Mouse (Mus musculus): ENCODE results near the gene Sorcs2. TPM values are rescaled to one million over a fixed set of nuclear protein-coding genes. Genes with fewer than 3 reads are reported as not detected.
"Not testable (repeated sequence)": the region's sequence is repeated elsewhere in the genome, so short reads cannot be mapped to it uniquely, and the experiment has no call there.

Sorcs2 gene
- polyA plus RNA-seq, 1 experiment from 2014 or later: 9.9 TPM

- H3K9me3 ChIP-seq (ENCODE audit: control insufficient read depth, low read length); H3K9ac ChIP-seq (ENCODE audit: low read length); H3K4me1 ChIP-seq (ENCODE audit: control insufficient read depth in 2 of 2, insufficient read depth in 2 of 2, low read length in 2 of 2); H3K27ac ChIP-seq (replicated peaks in 1 of 2; ENCODE audit: control insufficient read depth in 1 of 2, insufficient read depth in 1 of 2, low read depth in 2 of 2, low read length in 2 of 2); H3K4me2 ChIP-seq (ENCODE audit: low read length); H3K27me3 ChIP-seq (ENCODE audit: control insufficient read depth, insufficient read depth, low read length); H3K4me3 ChIP-seq (ENCODE audit: control insufficient read depth in 1 of 2, insufficient read depth in 1 of 2, low read depth in 1 of 2, low read length in 2 of 2); H3K36me3 ChIP-seq (ENCODE audit: control insufficient read depth, insufficient read depth, low read length); ATAC-seq (ENCODE audit: insufficient number of reproducible peaks, insufficient read depth, low FRiP score, low read depth): not testable (repeated sequence)
- WGBS: 93% methylated on average over 7 of the region's 10 CpGs
Observed at GRCm38 (mm10) chr5:36237526-36237925, 160.4 kb downstream of the Sorcs2 start.

DNA sequence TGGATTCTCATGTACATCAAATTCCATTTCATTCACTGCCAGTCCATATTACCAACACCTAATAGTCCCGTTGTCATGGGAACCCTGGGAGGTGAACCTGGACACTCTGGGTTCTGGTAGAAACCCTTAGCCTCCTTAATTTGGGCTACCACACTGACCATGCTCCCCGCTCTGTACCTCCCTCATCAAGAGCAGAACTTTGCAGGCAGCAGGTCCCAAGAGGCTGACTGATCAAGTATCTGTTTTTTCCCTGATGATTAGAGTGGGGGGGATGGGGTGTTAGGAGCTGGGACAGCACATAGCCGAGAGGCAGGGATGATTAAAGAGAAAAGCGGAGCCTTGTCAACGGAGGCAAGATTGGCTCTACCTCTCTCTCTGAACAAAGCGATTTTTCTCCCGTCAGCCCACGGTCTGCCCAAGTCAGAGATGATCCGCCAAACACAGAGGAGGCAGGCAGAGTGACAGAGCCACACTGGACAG lies 167.6 kb downstream of the Sorcs2 start:
- Histone ChIP-seq H3K27me3 (ENCODE audit: control insufficient read depth, insufficient read depth, low read length) (no peaks in the 10 kb centered on the region), H3K36me3 (ENCODE audit: control insufficient read depth, insufficient read depth, low read length) (no peaks in the 10 kb centered on the region), H3K4me1 (ENCODE audit: control insufficient read depth in 2 of 2, insufficient read depth in 2 of 2, low read length in 2 of 2) (peaks cover 4% of the 10 kb centered on the region in 2 experiments; a peak in 3 of 4 replicates), H3K9ac (ENCODE audit: low read length) (no peak overlapping the region), H3K9me3 (ENCODE audit: control insufficient read depth, low read length) (no peaks in the 10 kb centered on the region), H3K27ac (replicated peaks in 1 of 2; ENCODE audit: control insufficient read depth in 1 of 2, insufficient read depth in 1 of 2, low read depth in 2 of 2, low read length in 2 of 2) (no peak overlapping the region), H3K4me3 (ENCODE audit: control insufficient read depth in 1 of 2, insufficient read depth in 1 of 2, low read depth in 1 of 2, low read length in 2 of 2) (no peak overlapping the region), H3K4me2 (ENCODE audit: low read length) (no peak overlapping the region)
- WGBS: 57% methylated on average over 9 of the region's 9 CpGs
- ATAC-seq (ENCODE audit: insufficient number of reproducible peaks, insufficient read depth, low FRiP score, low read depth): no peak

DNA sequence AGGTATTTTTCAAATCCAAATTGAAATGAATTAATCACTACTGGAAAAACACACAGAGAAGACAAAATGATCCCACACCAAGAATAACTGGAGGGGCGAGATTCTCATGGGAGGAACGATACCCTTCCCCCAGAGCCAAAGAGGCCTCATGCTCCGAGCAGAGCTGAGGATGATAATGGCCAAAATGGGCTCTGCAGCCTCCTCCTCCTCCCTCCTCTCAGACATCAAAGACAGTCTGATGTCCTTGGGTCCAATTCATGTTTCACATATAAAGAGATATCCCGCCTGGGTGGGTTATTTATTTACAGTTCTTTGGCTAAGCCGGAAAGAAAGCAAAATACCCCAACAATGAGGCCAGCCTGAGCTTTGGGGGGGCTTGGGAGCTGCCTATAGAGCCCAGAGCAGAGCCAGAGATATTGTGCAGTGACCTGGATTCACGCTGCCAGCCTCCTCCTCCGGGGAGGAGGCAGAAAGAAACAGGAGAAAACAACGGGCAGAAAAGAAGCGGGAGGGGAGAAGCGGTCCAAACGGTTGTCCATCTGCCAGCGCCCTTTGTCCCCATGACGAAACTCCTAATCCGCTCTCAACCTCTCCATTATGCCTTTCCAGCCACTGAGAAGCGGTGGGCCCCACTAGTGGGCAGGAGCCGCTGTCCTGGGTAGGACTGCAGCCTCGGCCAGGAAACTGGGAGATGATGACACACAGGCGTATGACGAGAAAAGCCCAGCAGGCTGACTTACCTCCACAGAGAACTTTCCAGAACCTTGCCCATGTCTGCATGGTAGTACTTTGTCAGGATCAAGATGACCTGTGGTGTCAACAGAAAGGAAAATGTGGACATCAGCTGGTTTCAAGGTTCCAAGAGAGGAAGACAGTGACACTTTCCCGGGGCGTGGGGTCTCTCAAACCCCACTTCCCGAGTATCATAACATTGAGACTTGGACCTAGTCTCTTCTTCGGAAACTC lies 169.3 kb downstream of the Sorcs2 start:
- no peak overlapping the region for H3K4me2 ChIP-seq (ENCODE audit: low read length)
- WGBS: 80% methylated on average over 23 of the region's 23 CpGs
- no peaks in the 10 kb centered on the region for H3K9me3 ChIP-seq (ENCODE audit: control insufficient read depth, low read length)
- ATAC-seq (ENCODE audit: insufficient number of reproducible peaks, insufficient read depth, low FRiP score, low read depth): no peak
- no peaks in the 10 kb centered on the region for H3K36me3 ChIP-seq (ENCODE audit: control insufficient read depth, insufficient read depth, low read length)
- H3K4me3 ChIP-seq (ENCODE audit: control insufficient read depth in 1 of 2, insufficient read depth in 1 of 2, low read depth in 1 of 2, low read length in 2 of 2): no peak overlapping the region
- H3K27ac ChIP-seq (replicated peaks in 1 of 2; ENCODE audit: control insufficient read depth in 1 of 2, insufficient read depth in 1 of 2, low read depth in 2 of 2, low read length in 2 of 2): no peak overlapping the region
- no peaks in the 10 kb centered on the region for H3K27me3 ChIP-seq (ENCODE audit: control insufficient read depth, insufficient read depth, low read length)
- peaks cover 4% of the 10 kb centered on the region in 2 experiments; a peak in 3 of 4 replicates for H3K4me1 ChIP-seq (ENCODE audit: control insufficient read depth in 2 of 2, insufficient read depth in 2 of 2, low read length in 2 of 2)
- H3K9ac ChIP-seq (ENCODE audit: low read length): no peak overlapping the region

DNA sequence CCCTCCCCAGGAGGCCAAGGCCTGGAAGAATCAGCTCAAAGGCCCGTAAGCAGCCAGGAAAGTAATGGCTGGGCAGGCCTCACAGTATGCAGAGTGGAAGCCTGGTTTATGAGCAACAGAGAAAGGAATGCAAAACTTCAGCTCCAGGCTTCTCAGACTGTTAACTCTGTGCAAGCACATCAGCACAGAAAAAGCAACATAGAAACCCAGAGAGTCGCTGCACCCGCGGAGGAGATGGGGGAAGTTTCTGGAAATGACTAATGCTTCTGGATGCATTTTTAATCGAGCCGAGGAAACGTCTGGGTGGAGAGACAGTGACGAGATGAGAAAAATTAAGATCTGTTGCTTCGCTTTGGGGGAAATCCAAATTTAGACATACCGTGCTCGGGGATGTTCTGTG lies 171.6 kb downstream of the Sorcs2 start:
- peak overlapping the region; percentile 52 to 56 for H3K27ac ChIP-seq (replicated peaks in 1 of 2; ENCODE audit: control insufficient read depth in 1 of 2, insufficient read depth in 1 of 2, low read depth in 2 of 2, low read length in 2 of 2)
- no peak overlapping the region for H3K9ac ChIP-seq (ENCODE audit: low read length)
- no peak overlapping the region for H3K4me2 ChIP-seq (ENCODE audit: low read length)
- H3K27me3 ChIP-seq (ENCODE audit: control insufficient read depth, insufficient read depth, low read length): no peaks in the 10 kb centered on the region
- H3K36me3 ChIP-seq (ENCODE audit: control insufficient read depth, insufficient read depth, low read length): no peaks in the 10 kb centered on the region
- H3K4me3 ChIP-seq (ENCODE audit: control insufficient read depth in 1 of 2, insufficient read depth in 1 of 2, low read depth in 1 of 2, low read length in 2 of 2): no peak overlapping the region
- no peak for ATAC-seq (ENCODE audit: insufficient number of reproducible peaks, insufficient read depth, low FRiP score, low read depth)
- no peaks in the 10 kb centered on the region for H3K9me3 ChIP-seq (ENCODE audit: control insufficient read depth, low read length)
- H3K4me1 ChIP-seq (ENCODE audit: control insufficient read depth in 2 of 2, insufficient read depth in 2 of 2, low read length in 2 of 2): peaks cover 4 to 5% of the 10 kb centered on the region in 2 experiments; a peak in 3 of 4 replicates
- 47% methylated on average over 11 of the region's 11 CpGs for WGBS

- no peak overlapping the region for H3K4me3 ChIP-seq (ENCODE audit: control insufficient read depth in 1 of 2, insufficient read depth in 1 of 2, low read depth in 1 of 2, low read length in 2 of 2)
- no peaks in the 10 kb centered on the region for H3K27me3 ChIP-seq (ENCODE audit: control insufficient read depth, insufficient read depth, low read length)
- WGBS: 78% methylated on average over 7 of the region's 7 CpGs
- H3K27ac ChIP-seq (replicated peaks in 1 of 2; ENCODE audit: control insufficient read depth in 1 of 2, insufficient read depth in 1 of 2, low read depth in 2 of 2, low read length in 2 of 2): peak overlapping the region; percentile 52 to 56
- H3K9me3 ChIP-seq (ENCODE audit: control insufficient read depth, low read length): no peaks in the 10 kb centered on the region
- peaks cover 4 to 7% of the 10 kb centered on the region in 2 experiments for H3K4me1 ChIP-seq (ENCODE audit: control insufficient read depth in 2 of 2, insufficient read depth in 2 of 2, low read length in 2 of 2)
- ATAC-seq (ENCODE audit: insufficient number of reproducible peaks, insufficient read depth, low FRiP score, low read depth): no peak
- H3K4me2 ChIP-seq (ENCODE audit: low read length): no peak overlapping the region
- no peak overlapping the region for H3K9ac ChIP-seq (ENCODE audit: low read length)
- no peaks in the 10 kb centered on the region for H3K36me3 ChIP-seq (ENCODE audit: control insufficient read depth, insufficient read depth, low read length)
Observed at GRCm38 (mm10) chr5:36225855-36226254, 172.1 kb downstream of the Sorcs2 start.

GRCm38 (mm10) chr5:36223787-36224186 lies 174.2 kb downstream of the Sorcs2 start:
- 65% methylated on average over 6 of the region's 6 CpGs for WGBS
- H3K4me3 ChIP-seq (ENCODE audit: control insufficient read depth in 1 of 2, insufficient read depth in 1 of 2, low read depth in 1 of 2, low read length in 2 of 2): no peak overlapping the region

GRCm38 (mm10) chr5:36220626-36221025 lies 177.3 kb downstream of the Sorcs2 start:
- Histone ChIP-seq H3K36me3 (ENCODE audit: control insufficient read depth, insufficient read depth, low read length) (no peaks in the 10 kb centered on the region), H3K4me3 (ENCODE audit: control insufficient read depth in 1 of 2, insufficient read depth in 1 of 2, low read depth in 1 of 2, low read length in 2 of 2) (no peak overlapping the region), H3K27ac (replicated peaks in 1 of 2; ENCODE audit: control insufficient read depth in 1 of 2, insufficient read depth in 1 of 2, low read depth in 2 of 2, low read length in 2 of 2) (no peak overlapping the region), H3K9ac (ENCODE audit: low read length) (no peak overlapping the region), H3K27me3 (ENCODE audit: control insufficient read depth, insufficient read depth, low read length) (no peaks in the 10 kb centered on the region), H3K4me2 (ENCODE audit: low read length) (no peak overlapping the region), H3K4me1 (ENCODE audit: control insufficient read depth in 2 of 2, insufficient read depth in 2 of 2, low read length in 2 of 2) (peaks cover 0 to 4% of the 10 kb centered on the region in 2 experiments; a peak in 3 of 4 replicates), H3K9me3 (ENCODE audit: control insufficient read depth, low read length) (peaks cover 5% of the 10 kb centered on the region; the same call in 1 of the 2 replicates)
- ATAC-seq (ENCODE audit: insufficient number of reproducible peaks, insufficient read depth, low FRiP score, low read depth): no peak
- 68% methylated on average over 6 of the region's 6 CpGs for WGBS

More at GRCm38 (mm10) chr5:36223787-36224186, 174.2 kb downstream of the Sorcs2 start:
- H3K9me3 ChIP-seq (ENCODE audit: control insufficient read depth, low read length): no peaks in the 10 kb centered on the region
- H3K27me3 ChIP-seq (ENCODE audit: control insufficient read depth, insufficient read depth, low read length): no peaks in the 10 kb centered on the region
- no peaks in the 10 kb centered on the region for H3K36me3 ChIP-seq (ENCODE audit: control insufficient read depth, insufficient read depth, low read length)
- ATAC-seq (ENCODE audit: insufficient number of reproducible peaks, insufficient read depth, low FRiP score, low read depth): no peak
- no peak overlapping the region for H3K27ac ChIP-seq (replicated peaks in 1 of 2; ENCODE audit: control insufficient read depth in 1 of 2, insufficient read depth in 1 of 2, low read depth in 2 of 2, low read length in 2 of 2)
- no peak overlapping the region for H3K4me2 ChIP-seq (ENCODE audit: low read length)
- peaks cover 4 to 6% of the 10 kb centered on the region in 2 experiments for H3K4me1 ChIP-seq (ENCODE audit: control insufficient read depth in 2 of 2, insufficient read depth in 2 of 2, low read length in 2 of 2)
- H3K9ac ChIP-seq (ENCODE audit: low read length): no peak overlapping the region

Measured in heart, embryonic 14.5 days (tissue).